Mouse (Mus musculus) cortical plate, adult 2 months (tissue): ENCODE data around the gene Alpl.

ENCODE experiments used
- CTCF ChIP-seq: fragments of 200-500 bp; IDR thresholded peaks from 2 replicates; pipeline ENCODE4 v1.5.1; 2011; ENCODE audit warnings: mild to moderate bottlenecking, control low read depth, low read length; ENCODE audit not compliant: insufficient read depth; ENCODE audit errors: extremely low read depth
- POLR2A ChIP-seq: fragments of 200-500 bp; IDR thresholded peaks from 2 replicates; pipeline ENCODE4 v1.6.1; 2011; ENCODE audit warnings: mild to moderate bottlenecking, low read length, control low read depth; ENCODE audit not compliant: insufficient read depth; ENCODE audit errors: extremely low read depth

- TF ChIP-seq CTCF (no peak), POLR2A (no peak)
Measured at GRCm38 (mm10) chr4:137783541-137784191, 12.5 kb downstream of the Alpl start.
